Mouse (Mus musculus) leukemia stem cell, adult 10-12 weeks (primary cell): ENCODE data around the gene Txlng. TPM values are rescaled to one million over a fixed set of nuclear protein-coding genes. Genes with fewer than 3 reads are reported as not detected.

Source experiments
- polyA plus RNA-seq: library from polyadenylated mRNA; stranded (reverse); fragments of >175 nt; gene quantifications from 2 replicates; pipeline ENCODE4 v1.2.3, GENCODE M21; 2012; ENCODE audit warnings: low replicate concordance

Txlng gene
- 1.4 and 3.4 TPM in 2 replicates for polyA plus RNA-seq

DNA sequence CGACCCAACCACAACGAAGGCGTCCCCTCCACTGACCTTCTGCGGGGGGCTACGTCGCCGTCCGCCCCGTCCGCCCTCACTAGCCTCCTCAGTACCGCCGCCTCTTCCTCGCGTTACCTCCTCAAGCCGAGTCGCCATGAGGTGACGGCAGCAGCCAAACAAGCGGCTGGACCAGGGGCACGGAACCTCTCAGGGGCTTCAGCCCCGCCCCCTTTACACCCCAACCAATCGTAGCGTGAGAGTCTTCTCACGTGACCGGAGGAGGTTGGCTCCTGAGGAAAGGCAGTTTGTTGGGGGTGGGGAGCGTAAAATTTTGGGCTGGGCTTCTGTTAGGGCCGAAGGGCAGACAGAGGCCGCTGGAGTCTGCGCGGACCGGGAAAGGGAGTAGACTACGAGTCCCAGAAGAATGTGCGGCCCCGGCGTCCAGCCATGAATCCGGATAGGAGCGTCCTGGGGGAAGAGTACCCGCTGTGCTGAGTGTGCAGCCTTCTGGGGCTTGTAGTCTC is at the start of gene Txlng:
Gene Txlng, minus strand, starts transcription at position 252 of the 506 bp plus-strand sequence.

DNA sequence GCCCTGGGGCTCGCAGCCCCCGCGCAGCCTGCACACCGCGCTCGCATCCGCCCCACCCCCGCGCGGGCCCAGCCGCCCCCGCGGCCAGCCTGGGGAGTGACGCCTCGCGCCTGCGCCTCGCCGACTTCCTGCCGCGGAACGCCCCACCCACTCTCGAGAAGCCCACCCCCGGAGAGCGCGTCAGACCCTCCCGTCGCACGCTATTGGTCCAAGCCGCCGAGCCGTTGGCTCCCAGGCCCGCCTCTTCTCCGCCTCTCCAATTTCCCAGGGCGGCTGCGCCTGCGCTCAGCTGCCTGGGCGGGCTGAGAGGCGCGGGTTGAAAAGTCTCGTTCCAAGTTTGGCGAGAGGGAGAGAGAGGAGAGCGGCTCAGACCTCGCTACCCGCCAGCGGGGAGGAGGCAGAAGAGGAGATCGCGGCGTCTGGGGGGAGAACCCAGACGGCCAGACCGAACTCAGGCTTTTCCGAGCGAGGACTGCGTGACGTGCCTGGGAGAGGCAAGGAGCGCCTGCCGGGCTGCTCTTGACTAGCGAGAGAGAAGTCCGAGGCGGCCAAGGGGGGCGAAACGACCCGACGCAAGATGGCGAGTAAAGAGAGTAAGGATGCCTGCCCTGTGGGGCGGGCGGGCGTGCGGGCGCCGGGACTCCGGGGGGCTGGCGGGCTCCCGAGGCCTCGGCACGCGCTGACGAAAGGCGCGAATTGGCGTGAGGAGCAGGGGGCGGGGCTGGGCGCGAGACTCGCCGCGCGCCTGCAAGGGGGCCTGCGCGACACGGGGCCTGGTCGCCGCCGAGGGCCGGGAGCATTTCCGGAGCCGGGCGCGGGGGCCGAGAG is 68.9 kb downstream of the Txlng start, which contains the start of gene Rbbp7:
Gene Rbbp7, plus strand, starts transcription at position 288 of the 828 bp plus-strand sequence.

Other genes with a start within 250 kb of the Txlng start
- gene Reps2, start 185.8 kb downstream of the Txlng start, polyA plus RNA-seq, result 0.46 and 0.79 TPM in 2 replicates
- gene Rbbp7, start 69.1 kb downstream of the Txlng start, polyA plus RNA-seq, result 46.2 and 70.4 TPM in 2 replicates
- 2.9 and 5.4 TPM in 2 replicates for gene Syap1, start 59.0 kb upstream of the Txlng start, polyA plus RNA-seq
- gene Ctps2, start 71.8 kb upstream of the Txlng start, polyA plus RNA-seq, result 0.18 and 0.75 TPM in 2 replicates
- not detected in 2 replicates for gene S100g, start 135.1 kb upstream of the Txlng start, polyA plus RNA-seq